Mouse (Mus musculus): ENCODE data around the gene Gm20388.
"Not testable (repeated sequence)": the region's sequence is repeated elsewhere in the genome, so short reads cannot be mapped to it uniquely, and the experiment has no call there.

Gm20388 gene

DNA sequence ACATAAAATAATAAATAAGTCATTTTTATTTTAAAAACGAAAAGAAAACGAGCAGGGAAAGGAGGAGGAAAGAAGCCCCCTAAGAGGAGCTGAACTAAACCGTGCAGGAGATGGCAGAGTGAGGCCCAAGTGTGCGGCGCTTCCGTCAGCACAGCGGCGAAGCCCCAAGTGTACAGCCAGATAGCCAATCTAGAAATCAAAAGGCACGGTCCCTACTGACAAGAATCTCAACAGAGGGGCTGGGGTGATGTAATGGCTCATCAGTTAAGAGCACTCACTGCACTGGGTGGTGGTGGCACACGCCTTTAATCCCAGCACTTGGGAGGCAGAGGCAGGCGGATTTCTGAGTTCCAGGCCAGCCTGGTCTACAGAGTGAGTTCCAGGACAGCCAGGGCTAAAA lies 3126.8 kb downstream of the Gm20388 start:
- DNase-seq (ENCODE audit: low spot score in 2 of 2): no peak

DNA sequence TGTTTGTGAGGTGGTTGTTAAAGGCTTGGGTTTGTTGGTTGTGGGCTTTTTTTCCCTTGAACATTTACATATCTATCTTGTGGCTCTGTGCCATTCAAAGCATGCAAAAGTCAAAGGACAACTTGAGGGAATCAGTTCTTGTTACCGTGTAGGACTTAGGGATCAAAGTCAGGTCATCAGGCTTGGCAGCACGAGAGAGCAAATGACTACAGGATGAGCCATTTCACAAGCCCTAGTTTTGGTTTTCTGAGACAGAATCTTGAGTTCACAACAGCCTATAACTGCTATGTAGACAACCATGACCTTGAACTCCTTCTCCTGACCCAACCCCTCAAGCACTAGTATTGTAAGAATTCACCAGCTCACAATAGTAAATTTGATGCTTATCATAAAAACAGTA lies 3127.7 kb downstream of the Gm20388 start:
- DNase-seq (ENCODE audit: low spot score in 2 of 2): no peak

GRCm38 (mm10) chr8:123039376-123040109 lies 3128.9 kb downstream of the Gm20388 start:
- no peak for DNase-seq (ENCODE audit: low spot score in 2 of 2)

- no peak for DNase-seq (ENCODE audit: low spot score in 2 of 2)
Measured at GRCm38 (mm10) chr8:123040110-123040650, 3129.5 kb downstream of the Gm20388 start.

DNA sequence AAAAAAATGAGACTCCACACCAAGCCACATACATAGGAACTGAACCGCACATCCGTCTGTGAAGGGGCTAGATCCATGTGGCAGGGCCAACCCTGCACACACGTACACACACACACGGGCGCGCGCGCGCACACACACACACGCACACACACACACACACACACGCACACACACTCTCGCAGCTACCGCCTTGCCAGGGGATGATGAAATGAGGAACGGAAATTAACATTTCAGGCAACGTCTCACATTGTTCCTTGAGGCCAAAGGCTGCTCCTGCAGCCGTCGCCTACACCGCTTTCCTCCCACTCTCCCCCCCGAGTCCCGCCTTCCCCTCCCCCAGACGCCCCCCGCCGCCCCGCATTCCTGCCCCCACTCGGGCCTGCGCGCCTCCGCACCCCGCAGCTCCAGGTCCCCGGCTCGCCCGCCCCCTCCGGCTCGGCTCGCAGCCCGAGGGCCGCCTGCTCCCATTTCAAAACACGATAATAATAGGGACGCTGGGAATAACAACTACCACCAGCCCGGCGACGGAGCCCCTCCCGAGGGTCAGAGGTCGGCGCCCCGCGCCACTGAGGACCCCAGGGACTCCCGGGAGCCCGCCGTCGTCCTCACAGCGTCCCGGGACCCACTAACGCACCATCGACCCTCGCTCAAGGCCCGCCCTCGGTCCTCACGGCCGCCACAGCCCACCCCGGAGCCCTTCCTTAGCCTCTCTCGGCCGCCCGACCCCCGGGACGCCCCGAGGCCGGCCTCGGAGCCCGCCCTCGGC lies 3130.6 kb downstream of the Gm20388 start:
- DNase-seq (ENCODE audit: low spot score in 2 of 2): peak in 1 of 2 experiments; percentile 60

- DNase-seq (ENCODE audit: low spot score in 2 of 2): no peak
Measured at GRCm38 (mm10) chr8:123041774-123042105, 3131.1 kb downstream of the Gm20388 start.

- peak; percentile 97 to 100 for DNase-seq (ENCODE audit: low spot score in 2 of 2)
Measured at GRCm38 (mm10) chr8:123042158-123042973, 3131.7 kb downstream of the Gm20388 start, which contains the start of gene Ankrd11. Ankrd11 (minus strand) TSS chr8:123042277.

GRCm38 (mm10) chr8:123042974-123043625 lies 3132.5 kb downstream of the Gm20388 start:
- DNase-seq (ENCODE audit: low spot score in 2 of 2): no peak

DNA sequence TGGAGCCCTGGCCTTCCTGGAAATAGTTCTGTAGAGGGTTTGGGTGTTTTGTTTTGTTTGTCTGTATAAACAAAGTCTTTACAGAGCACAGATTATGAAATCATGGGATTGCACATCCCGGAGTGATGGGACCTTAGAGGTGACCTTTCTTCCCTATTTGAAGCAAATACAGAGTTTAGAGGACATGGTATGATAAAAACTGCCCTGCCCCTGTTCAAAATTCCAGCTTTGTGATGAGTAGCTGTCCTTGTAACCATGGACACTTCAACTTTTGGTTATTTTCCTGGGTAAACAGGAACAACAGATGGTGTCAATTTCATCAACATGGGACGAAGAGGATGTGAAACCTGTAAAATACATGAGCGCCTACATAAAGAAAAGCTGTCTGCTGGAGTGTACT lies 3133.3 kb downstream of the Gm20388 start:
- no peak for DNase-seq (ENCODE audit: low spot score in 2 of 2)

- not testable (repeated sequence) for DNase-seq (ENCODE audit: low spot score in 2 of 2)
Measured at GRCm38 (mm10) chr8:123044743-123045425, 3134.2 kb downstream of the Gm20388 start.

GRCm38 (mm10) chr8:123046706-123047105 lies 3136.1 kb downstream of the Gm20388 start:
- DNase-seq (ENCODE audit: low spot score in 2 of 2): no peak

- no peak for DNase-seq (ENCODE audit: low spot score in 2 of 2)
Measured at GRCm38 (mm10) chr8:123047827-123048226, 3137.2 kb downstream of the Gm20388 start.

DNA sequence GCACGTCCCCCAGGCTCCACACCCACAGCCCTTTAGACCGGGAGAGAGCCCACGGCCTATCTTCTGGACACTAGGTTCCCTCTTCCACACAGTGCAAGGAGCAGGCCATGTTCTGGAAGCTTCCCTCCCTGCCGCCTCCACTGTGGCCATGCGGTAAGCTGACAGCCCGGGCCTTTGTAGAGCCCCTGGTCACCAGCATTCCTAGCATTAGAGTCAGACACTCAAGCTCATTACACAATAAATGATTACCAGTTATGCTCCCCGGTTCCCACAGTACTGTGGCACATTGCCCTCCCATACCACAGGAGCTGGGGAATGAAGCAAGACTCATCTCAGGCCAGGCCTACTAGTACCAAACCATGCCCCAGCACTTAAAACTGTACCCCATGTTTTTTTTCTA lies 3137.8 kb downstream of the Gm20388 start:
- no peak for DNase-seq (ENCODE audit: low spot score in 2 of 2)

GRCm38 (mm10) chr8:123051458-123051857 lies 3140.8 kb downstream of the Gm20388 start:
- no peak for DNase-seq (ENCODE audit: low spot score in 2 of 2)

- no peak for DNase-seq (ENCODE audit: low spot score in 2 of 2)
Measured at GRCm38 (mm10) chr8:123062721-123063120, 3152.1 kb downstream of the Gm20388 start, which contains the start of gene Spg7. Spg7 (plus strand) TSS chr8:123062942.

DNA sequence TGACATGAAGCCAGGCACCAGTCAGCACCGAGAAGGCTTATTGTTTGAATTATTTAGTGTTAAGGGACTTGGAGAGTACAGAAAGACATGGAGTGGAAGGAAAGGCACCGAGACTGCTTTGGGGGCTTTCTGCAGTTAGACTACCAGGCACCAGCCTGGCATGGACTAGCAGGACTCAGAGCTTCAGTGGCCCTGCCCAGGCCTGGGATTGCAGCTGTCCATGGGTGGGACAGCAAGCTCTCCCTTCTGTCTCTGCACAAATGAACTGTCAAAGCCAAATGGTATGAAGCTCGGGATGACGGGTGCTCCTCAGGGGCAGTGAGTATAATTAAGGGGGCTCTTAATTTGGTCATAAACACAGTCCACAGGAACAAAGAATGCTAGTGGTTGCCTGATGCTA lies 3153.4 kb downstream of the Gm20388 start:
- DNase-seq (ENCODE audit: low spot score in 2 of 2): no peak

GRCm38 (mm10) chr8:123064809-123065213 lies 3154.2 kb downstream of the Gm20388 start:
- peak in 1 of 2 experiments; percentile 11 for DNase-seq (ENCODE audit: low spot score in 2 of 2)

DNA sequence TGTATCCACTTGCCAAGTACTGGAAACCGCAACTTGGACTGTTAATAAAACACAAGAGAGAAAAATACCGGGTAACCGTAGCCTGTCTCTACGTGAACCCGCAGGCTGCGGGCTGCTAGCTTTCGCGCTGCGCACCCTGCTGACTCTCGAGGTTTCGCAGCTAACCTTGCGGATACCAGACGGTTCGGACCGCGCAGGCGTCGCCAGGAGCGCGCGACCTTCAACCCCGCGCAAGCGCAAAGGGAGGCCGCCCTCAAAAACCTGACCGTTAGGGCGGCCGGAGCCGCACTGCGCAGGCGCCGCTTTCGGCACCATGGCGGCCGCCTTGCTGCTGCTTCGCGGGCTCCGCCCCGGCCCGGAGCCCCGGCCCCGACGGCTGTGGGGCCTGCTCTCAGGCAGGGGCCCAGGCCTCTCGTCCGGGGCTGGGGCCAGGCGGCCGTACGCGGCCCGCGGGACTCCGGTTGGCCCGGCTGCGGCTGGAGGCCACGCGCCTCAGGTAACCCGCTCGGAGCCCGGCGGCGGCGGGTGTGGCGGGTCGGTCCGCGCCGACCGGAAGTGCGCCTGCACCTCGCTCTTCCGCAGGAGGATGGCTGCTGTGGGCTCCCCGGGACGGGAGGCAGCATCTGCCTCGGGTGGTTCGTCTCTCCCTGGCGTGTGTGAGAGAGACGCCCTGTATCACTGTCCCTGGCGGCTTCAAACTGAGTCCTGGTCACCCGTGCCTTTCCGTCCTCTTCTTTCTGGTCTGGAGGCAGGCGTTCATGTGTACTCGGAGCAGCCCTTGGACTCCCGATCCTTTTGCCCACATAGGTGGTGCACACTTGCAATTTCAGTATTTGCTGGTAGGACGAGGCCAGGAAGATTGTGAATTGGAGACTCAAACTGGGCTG lies 3154.8 kb downstream of the Gm20388 start:
- peak; percentile 91 to 92 for DNase-seq (ENCODE audit: low spot score in 2 of 2)

- DNase-seq (ENCODE audit: low spot score in 2 of 2): no peak
Measured at GRCm38 (mm10) chr8:123066101-123066683, 3155.6 kb downstream of the Gm20388 start.

All from urinary bladder, adult 18-20 months (tissue).